Mouse (Mus musculus) lung, postnatal 0 days (tissue): Measurements from ENCODE around the gene Ppfia3.

ENCODE experiments used
- CTCF ChIP-seq: IDR thresholded peaks from 2 replicates; pipeline ENCODE4 v1.5.1; 2016; ENCODE audit warnings: antibody characterized with exemption, mild to moderate bottlenecking
- EP300 ChIP-seq: IDR thresholded peaks from 2 replicates; pipeline ENCODE4 v1.6.1; 2016; ENCODE audit warnings: antibody characterized with exemption, mild to moderate bottlenecking, control low read depth

DNA sequence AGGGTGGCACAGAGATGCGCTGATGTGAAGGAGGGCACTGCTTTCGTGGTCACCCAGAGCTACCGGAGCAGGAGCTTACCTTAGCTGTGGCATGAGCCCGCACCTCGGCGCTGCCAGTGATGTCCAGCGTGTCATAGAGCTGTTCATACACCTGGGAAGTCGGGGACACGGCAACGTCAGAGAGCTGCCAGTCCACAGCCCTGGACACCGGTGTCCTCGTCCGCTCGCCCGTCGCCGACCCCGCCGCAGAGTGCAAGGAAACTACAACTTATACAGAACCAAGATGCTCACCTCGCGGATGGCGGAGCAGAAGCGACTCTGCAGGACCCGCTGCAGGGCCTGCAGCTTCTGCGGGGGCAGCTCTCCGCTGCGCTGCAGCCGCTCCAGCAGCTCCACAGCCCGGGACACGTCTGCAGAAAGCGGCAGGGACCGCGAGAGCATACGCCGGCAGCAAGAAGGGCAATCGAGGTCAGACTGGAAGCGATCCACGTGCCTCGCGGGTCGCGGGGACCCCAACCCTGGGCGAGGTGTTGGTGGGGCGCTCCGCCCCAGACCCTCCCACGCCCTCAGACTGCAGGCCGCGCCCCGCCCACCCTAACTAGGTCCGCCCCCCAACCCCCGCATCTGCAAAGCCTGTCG, 3.1 kb upstream of the Ppfia3 start:
- TF ChIP-seq CTCF: no peak
- TF ChIP-seq EP300: no peak
